Mouse (Mus musculus) cerebellum, adult 18-20 months (tissue): ENCODE results near the gene Gm3453.
A peak's percentile ranks its signal among the peaks of the same experiment; 100 is the strongest.
"Not testable (repeated sequence)": the region's sequence is repeated elsewhere in the genome, so short reads cannot be mapped to it uniquely, and the experiment has no call there.

Source experiments
- DNase-seq, 2 experiments: peaks; one replicate each; pipeline ENCODE4 v3.0.0; 2021

Gene Gm3453

DNA sequence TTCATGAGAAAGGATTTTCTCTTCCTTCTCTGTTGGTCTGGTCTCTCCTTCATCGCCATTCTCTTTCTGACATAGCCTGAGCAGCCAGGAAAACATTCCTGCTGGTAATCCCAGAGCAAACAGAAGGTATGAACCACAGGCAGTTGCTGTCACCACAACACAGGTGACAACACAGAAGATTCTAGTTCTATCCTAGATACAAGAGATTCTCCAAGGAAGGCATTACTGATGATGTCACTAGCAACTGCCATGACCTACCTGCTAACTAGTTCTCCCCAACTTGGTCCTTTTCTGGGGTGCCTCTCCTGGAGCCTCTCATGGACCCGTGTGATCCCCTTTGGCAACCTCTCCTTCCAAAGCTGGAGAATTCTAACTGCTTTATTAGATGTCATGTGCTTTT is at the start of gene Gm3453:
TSS of gene Gm3453 (minus strand) at position 101 of the 400 bp plus-strand sequence.
- DNase-seq, result not testable (repeated sequence)

DNA sequence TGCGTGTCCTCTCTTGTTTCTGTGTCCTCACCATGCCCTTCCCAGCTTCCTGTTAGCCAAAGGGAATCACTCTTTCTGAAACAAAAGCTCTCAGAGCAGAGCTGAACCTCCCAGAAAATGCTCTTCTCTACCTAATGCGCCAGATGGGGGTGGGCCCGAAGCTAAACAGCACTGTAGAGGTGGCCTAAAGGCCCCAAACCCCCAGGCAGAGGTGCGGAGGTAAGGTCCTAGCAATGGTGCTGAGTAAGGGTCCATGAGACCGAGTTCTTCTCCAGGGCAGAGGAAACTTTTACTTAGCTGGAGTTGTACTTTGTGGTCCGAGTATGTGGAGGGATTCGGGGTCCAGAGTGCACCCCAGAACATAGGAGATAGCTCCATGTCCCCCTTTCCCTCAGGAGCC is 8.2 kb upstream of the Gm3453 start:
- not testable (repeated sequence) for DNase-seq

DNA sequence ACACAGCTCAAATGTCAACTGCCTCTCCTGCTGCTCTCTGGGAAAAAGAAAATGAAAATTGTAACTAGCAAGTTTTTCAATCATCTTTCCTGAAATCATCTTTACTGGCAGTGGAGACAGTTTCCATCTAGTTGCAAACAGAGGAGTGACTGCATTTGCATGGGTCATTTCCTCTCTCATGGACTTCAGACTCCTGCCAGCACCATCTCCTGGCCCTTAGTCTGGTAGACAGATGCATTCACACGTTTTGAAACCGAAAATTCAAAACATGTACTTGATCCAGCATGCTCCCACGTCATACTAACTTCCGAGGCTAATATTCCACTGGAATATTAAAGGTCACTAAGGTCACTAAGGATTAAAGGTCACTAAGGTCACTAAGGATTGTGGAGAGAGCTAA is 16.5 kb downstream of the Gm3453 start:
- DNase-seq, result not testable (repeated sequence)

DNA sequence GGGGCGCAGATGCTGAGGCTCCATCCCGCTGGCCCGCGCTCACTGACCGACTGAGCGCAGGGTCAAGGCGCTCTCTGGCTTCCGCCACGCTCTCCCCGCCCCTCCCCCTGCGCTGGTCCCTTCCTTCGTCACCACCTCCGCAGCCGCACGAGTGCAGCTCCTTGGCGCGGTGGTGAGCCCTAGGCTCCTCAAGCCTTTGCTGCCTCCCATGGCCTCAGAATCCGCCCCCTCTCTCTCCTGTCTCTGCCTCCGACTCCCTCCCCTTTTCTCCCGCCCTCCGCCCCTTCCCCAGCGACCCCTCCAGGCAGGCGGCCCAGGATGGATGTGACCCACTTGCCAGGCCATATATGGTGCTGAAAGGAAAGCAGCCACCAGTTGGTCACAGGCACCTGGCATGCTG is 17.3 kb downstream of the Gm3453 start, which contains the start of gene Gm3248:
TSS of gene Gm3248 (minus strand) at position 111 of the 400 bp plus-strand sequence.
- peak; percentile 3 to 16 for DNase-seq

DNA sequence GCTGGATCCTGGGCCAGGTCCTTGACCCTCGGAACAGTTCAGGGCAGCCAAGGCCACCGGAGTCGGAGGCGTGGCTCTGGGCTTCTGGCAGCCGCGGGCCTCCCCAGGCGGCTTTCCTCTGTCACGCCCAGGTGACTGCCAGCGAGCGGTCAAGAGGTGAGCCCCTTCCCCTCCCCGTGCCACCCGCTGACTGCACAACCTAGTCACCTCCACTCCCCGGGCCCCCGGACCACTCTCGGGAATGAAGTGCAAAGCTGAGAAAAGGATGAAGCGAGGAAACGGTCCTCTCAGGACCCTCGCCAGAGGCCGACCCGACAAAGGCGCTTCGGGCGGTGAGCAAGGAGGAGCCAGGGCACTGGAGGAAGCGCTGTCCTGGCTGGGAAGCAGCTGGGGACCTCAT is 17.8 kb downstream of the Gm3453 start:
- DNase-seq, result peak in 1 of 2 experiments; percentile 16

DNA sequence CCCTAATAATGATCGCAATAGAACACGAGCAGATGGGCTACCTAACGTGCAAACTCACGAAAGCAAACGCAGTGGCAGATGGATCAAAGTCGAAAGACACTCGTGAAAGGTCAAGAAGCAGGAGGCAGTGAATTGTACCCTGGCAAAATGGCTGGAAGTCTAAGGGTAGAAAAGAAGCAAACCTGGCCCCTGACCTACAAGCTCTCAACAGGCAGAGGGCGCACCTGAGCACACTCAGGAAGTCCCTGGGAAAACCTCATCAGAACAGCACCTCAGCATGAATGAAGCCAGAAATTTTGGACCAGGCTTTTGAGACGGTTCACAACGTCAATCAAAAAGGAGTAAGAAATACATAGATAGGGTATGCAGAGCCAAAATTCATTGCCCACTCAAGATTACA is 18.5 kb downstream of the Gm3453 start:
- peak; percentile 3 to 20 for DNase-seq

DNA sequence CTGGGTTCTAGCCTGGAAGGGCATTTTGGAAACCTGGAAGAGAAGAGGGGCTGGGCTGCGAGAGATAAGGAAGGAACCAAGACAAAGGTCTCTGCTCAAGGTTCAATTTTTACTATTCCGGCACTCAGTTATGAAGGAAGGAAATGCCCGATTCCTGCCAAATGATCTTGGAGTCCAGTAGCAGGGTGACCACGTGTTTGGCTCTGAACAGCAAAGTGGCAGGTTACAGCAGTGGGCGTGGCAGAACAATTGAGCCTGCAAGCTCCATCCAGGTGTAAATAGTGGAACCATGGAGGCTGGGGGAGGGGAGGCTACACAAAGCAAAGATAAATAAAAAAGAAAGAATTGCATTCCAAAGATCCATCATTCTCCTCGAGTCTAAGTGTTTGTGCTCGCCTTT is 55.7 kb downstream of the Gm3453 start:
- not testable (repeated sequence) for DNase-seq
